Mouse (Mus musculus) c-Kit-positive CD71-positive TER-119-positive erythroid progenitor cells, embryonic 14.5 days (primary cell): ENCODE measurements around the gene Vars.
A peak's percentile ranks its signal among the peaks of the same experiment; 100 is the strongest.
"Not testable (repeated sequence)": the region's sequence is repeated elsewhere in the genome, so short reads cannot be mapped to it uniquely, and the experiment has no call there.

Source experiments
- DNase-seq: peaks from one replicate; pipeline ENCODE4 v3.0.0-alpha.2; 2013; ENCODE audit warnings: low spot score

Gene Vars

GRCm38 (mm10) chr17:35024261-35024660, 23.5 kb downstream of the Vars start:
- DNase-seq = no peak

- DNase-seq = no peak
Measured at GRCm38 (mm10) chr17:35024691-35025488, 24.1 kb downstream of the Vars start.

- DNase-seq = no peak
Measured at GRCm38 (mm10) chr17:35026206-35026605, 25.4 kb downstream of the Vars start.

GRCm38 (mm10) chr17:35027277-35028068, 26.7 kb downstream of the Vars start, which contains the start of gene Sapcd1:
Gene Sapcd1, minus strand, starts transcription at chr17:35028016.
- DNase-seq = no peak

GRCm38 (mm10) chr17:35028315-35028714, 27.5 kb downstream of the Vars start:
- no peak for DNase-seq

- no peak for DNase-seq
Measured at GRCm38 (mm10) chr17:35029691-35030532, 29.1 kb downstream of the Vars start.

GRCm38 (mm10) chr17:35031272-35031671, 30.5 kb downstream of the Vars start:
- no peak for DNase-seq

- DNase-seq = no peak
Measured at GRCm38 (mm10) chr17:35031880-35032279, 31.1 kb downstream of the Vars start.

- no peak for DNase-seq
Measured at GRCm38 (mm10) chr17:35032323-35032870, 31.6 kb downstream of the Vars start.

- DNase-seq = not testable (repeated sequence)
Measured at GRCm38 (mm10) chr17:35033703-35034102, 32.9 kb downstream of the Vars start.

GRCm38 (mm10) chr17:35034896-35035295, 34.1 kb downstream of the Vars start:
- DNase-seq = no peak

- no peak for DNase-seq
Measured at GRCm38 (mm10) chr17:35039121-35039873, 38.5 kb downstream of the Vars start.

GRCm38 (mm10) chr17:35043794-35044193, 43.0 kb downstream of the Vars start:
- no peak for DNase-seq

- DNase-seq = peak; percentile 83
Measured at GRCm38 (mm10) chr17:35044904-35045806, 44.4 kb downstream of the Vars start.

- DNase-seq = no peak
Measured at GRCm38 (mm10) chr17:35045807-35046680, 45.3 kb downstream of the Vars start.

GRCm38 (mm10) chr17:35046681-35047455, 46.1 kb downstream of the Vars start, which contains the start of gene Msh5:
Gene Msh5, minus strand, starts transcription at chr17:35046745.
- peak; percentile 97 for DNase-seq

- DNase-seq = peak; percentile 49
Measured at GRCm38 (mm10) chr17:35047688-35048087, 46.9 kb downstream of the Vars start.
